Mouse (Mus musculus) cerebellum, adult (tissue): Measurements from ENCODE around the gene Jam2.

Source experiments
- ATAC-seq: cut with Nextera tagmentation; 2 replicates; pipeline ENCODE4 v1.9.2; 2017; ENCODE audit warnings: mild to moderate bottlenecking, moderate library complexity, mixed read lengths; ENCODE audit not compliant: insufficient number of reproducible peaks, low FRiP score, low TSS enrichment

Gene Jam2

GRCm38 (mm10) chr16:84774003-84774703, at the start of gene Jam2:
Gene Jam2, plus strand, starts transcription at chr16:84774123.
- ATAC-seq = peak; percentile 69; the same call in 1 of the 2 replicates

GRCm38 (mm10) chr16:84734806-84735165, 39.1 kb upstream of the Jam2 start:
- ATAC-seq = peak; percentile 49

- ATAC-seq = peak; percentile 94
Observed at GRCm38 (mm10) chr16:84735166-84736105, 38.5 kb upstream of the Jam2 start, which contains the start of gene Mrpl39. Gene Mrpl39, minus strand, starts transcription at chr16:84735742.

GRCm38 (mm10) chr16:84737358-84737757, 36.6 kb upstream of the Jam2 start:
- no peak for ATAC-seq

- ATAC-seq = no peak
Observed at GRCm38 (mm10) chr16:84744703-84745490, 29.0 kb upstream of the Jam2 start.

- no peak for ATAC-seq
Observed at GRCm38 (mm10) chr16:84745721-84746306, 28.1 kb upstream of the Jam2 start.

- no peak for ATAC-seq
Observed at GRCm38 (mm10) chr16:84767956-84768355, 6.0 kb upstream of the Jam2 start.

GRCm38 (mm10) chr16:84769182-84769581, 4.7 kb upstream of the Jam2 start:
- no peak for ATAC-seq

- ATAC-seq = no peak
Observed at GRCm38 (mm10) chr16:84769619-84770464, 4.1 kb upstream of the Jam2 start.

GRCm38 (mm10) chr16:84770891-84771290, 3.0 kb upstream of the Jam2 start:
- ATAC-seq = no peak

GRCm38 (mm10) chr16:84771461-84771860, 2.5 kb upstream of the Jam2 start:
- no peak for ATAC-seq

- no peak for ATAC-seq
Observed at GRCm38 (mm10) chr16:84772496-84773267, 1.2 kb upstream of the Jam2 start.

- no peak for ATAC-seq
Observed at GRCm38 (mm10) chr16:84773268-84773861, 558 bp upstream of the Jam2 start.

GRCm38 (mm10) chr16:84774761-84775231, 873 bp downstream of the Jam2 start:
- 0 out of 2 replicates have a peak, but pooled peaks have one; percentile 28 for ATAC-seq

- ATAC-seq = no peak
Observed at GRCm38 (mm10) chr16:84775356-84775755, 1.4 kb downstream of the Jam2 start.

GRCm38 (mm10) chr16:84776089-84776784, 2.3 kb downstream of the Jam2 start:
- no peak for ATAC-seq

- no peak for ATAC-seq
Observed at GRCm38 (mm10) chr16:84778431-84778830, 4.5 kb downstream of the Jam2 start.
